Mouse (Mus musculus) E14TG2a.4 (cell line): ENCODE data around the gene Mat2b.

ENCODE experiments used
- CTCF ChIP-seq: conservative IDR thresholded peaks from 2 replicates; pipeline ENCODE4 v1.5.1; 2014; ENCODE audit warnings: low read length
- NANOG ChIP-seq: IDR thresholded peaks from 2 replicates; pipeline ENCODE4 v1.6.1; 2014; ENCODE audit warnings: borderline replicate concordance, low read length, mixed read lengths
- POU5F1 ChIP-seq: IDR thresholded peaks from 2 replicates; pipeline ENCODE4 v1.6.1; 2014; ENCODE audit warnings: low read length, borderline replicate concordance

DNA sequence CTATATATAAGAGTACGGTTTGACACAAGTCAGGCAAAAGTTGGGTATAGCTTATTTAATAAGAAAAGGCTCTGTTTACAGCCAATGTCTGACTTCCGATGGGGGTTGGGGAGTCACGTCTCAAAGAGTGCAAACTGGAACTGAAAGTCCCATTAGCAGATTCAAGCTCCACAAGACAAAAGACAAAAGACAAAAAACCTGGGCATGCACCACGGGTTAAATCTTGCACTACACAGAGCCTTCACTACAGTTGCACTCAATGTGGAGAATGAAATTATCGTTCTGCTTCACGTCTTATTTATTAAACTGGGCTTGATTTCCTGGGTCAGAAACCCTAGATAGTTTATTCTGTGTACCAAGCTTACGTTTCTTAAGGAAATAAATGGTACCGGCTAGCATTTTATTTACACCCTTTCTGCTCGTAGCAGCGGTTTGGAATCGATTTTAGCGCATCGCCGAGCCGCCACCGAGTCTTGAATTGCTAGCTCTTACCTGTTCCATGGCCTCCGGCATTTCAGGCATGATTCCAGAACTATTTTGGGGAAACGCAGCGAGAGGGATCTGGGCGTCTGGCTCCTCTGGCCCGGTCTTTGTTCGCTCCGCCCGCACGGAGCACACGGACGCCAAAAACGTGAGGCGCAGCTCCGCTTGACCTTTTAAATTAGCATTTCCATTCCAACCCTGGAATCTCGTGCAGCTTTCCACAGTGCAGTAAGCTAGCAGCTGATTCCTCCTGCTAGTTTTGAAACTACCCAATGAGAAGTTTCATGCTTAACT lies 504 bp downstream of the Mat2b start:
- no peak for TF ChIP-seq CTCF
- 0 out of 2 replicates have a peak, but pooled peaks have one; percentile 37 for TF ChIP-seq POU5F1
- TF ChIP-seq NANOG: no peak
